Mouse (Mus musculus) mature B cell (primary cell): ENCODE data around the gene Myh9.

Experiments
- in situ Hi-C: fragments of 300-500 bp; cut with MboI; formaldehyde crosslinking; loops from 2 replicates; pipeline ENCODE4 v1.14.3; 2019

The Myh9 gene

DNA sequence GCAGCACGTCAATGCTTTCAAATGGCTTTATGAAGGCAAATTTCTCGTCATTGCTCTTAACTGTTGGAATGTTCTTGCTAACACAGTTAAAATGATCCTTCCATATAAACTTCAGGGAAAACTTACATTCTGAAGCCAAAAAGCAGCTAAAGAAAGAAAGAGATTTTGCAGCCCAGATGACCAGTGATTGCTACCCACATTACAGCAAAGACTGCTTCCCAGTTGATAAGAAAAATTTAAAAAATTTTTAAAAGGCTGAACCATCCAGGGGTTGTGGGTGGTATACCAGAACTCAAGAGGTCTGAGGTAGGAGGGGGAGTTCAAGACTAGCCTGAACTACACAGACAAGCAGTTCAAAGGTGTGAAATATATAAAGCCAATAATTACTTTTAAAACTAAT lies 1.1 kb upstream of the Myh9 start:
- in situ Hi-C loops: no loop called here

DNA sequence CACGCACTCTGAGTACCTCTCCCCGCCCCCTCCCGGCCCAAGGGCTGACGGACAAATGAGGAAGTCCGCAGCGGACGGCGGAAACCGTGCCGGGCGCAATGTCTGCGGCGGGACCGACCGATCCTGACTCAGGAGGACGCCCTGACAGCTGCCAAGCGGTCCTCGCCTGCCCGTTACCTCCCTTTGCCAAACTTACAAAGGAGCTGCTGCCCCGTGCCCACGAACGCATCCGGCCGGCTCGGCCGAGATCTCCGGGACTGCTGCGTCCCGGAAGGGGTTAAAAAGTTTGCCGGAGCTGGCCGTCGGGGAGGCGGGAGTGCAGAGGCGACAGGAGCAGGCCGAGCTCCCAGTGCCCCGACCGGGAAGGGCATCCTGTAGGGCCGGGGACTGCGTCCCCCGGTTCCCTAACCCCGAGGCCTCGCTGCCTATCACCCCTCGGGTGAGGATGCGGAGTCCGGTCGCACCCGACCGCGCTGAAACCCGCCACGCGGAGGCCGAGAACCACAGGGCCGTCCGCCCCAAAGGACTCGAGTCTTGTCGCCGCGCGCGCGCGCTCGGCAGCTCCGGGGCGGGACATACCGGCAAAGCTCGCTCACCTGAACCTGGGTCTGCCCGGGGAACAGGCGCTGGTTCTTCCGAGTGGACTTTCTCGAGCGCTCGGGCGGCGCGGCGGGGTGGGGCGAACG lies 471 bp downstream of the Myh9 start:
- in situ Hi-C loops: no loop called here

DNA sequence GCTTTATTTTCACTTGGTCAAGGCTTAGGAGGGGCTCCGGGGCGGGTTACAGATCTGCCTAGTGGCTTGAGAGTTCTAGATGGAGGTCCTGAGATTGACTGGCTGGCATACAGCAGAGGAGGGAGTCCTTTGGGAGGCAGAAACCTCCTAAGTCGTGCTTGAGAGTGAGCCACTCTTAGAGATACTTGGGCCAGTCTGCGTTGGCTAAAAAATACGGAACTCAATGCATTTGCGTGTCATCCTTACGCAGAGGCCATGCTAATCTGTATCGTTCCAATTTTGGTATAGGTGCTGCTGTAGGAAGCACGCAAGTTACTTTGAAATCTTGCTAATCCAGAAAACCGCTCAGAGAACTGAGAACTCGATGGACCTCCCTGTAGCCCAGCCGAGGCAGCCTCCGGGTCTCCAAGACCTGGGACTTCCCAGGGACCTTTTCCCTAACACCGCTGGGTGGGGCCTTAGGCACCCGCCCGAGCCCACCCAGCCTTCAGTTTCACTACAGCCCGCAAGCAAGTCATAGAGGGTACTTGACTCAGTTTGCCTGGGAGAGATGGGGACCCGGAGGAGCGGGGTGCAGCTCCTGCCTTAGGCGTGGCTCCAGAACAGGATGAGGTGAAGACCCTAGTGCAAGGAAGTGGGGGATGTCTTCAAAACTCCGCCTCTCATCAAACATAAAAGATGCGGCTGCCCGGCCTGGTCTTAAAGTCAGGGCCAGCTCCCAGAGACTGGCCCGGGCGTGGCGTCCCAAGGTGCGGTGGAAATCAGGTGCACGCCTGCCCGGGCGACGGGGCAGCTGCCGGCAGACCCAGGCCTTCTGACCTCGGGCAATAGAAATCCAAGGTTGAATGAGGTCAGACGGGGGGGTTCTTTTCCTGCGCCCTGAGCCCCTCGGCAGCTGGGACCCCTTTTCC lies 1.3 kb downstream of the Myh9 start:
- in situ Hi-C loops: no loop called here

DNA sequence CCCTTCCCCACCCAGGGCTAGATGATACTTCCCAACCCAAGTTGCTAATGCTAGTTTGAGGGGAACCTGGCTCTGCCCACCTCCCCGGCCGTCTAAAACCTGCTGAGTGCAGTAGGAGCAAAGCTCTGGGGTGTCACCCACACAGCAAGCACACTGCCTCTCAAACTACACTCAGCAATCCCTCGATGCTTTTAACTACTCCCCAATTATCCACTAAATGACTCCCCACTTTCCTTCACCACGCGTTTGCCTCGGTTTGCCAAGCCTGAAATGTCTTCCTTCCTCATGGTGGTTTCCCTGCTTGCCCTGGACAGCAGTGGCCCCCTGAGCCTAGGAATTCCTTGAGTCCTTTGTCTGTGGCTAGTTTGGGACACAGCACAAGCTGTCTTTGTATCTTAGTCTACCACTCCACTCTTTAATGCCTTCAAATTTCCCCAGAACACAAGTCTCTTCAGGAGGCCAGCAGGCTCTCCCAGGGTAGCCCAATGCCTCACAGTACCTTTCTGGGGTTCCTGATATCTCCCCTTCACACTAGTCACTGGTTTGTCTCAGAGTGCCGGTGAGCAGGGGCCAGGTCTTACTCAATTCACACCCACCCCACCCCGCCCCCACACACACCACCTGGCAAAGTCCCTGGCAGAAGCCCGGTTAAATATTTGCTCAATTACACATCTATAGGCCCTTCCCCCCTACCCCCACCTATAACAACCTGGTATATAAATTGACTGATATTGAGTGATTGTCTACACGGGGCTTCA lies 2.3 kb downstream of the Myh9 start:
- in situ Hi-C loops: no loop called here

DNA sequence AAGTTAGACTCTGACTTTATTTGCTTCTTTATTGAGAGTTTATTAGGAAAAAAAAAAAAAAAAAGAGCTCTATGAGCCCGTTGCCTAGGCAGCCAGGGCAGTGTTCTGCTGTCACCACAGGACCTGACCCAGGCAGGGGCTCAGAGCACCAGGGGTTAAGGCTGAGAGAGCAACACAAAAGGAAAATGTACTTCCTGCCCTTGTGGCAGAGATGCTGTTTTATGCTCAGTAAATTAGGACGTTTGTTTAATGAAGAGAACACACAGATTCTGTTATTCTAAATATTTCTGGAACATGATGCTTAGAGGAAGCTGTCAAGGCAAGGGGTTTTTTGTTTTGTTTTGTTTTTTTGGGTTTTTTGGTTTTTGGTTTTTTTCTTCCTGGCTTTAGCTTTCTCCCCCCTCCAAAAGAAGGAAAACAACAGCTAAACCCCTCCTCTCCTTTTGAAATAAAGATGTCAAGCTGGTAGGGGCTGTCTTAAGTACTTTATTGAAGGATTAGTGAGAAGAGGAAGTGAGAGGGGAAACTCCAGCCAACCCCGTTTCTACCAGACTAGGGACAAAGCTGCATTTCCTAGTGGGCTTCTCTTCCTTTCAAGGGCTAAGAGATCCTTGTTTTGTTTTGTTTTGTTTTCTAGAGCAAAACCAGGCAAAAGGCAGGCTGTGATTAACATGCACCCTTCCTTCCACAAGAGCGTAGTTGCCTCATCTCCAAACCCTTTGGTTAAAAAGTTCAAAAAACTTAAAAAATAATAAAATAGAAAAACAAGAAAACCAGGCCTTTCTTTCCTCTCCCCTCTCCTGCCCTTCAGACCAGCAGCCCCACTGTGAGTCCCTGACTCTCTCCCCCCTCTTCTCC lies 3.2 kb downstream of the Myh9 start:
- in situ Hi-C loops: no loop called here

GRCm38 (mm10) chr15:77837444-77838117 lies 4.4 kb downstream of the Myh9 start:
- in situ Hi-C loops: no loop called here

- in situ Hi-C loops: no loop called here
Measured at GRCm38 (mm10) chr15:77836692-77837443, 5.1 kb downstream of the Myh9 start.

DNA sequence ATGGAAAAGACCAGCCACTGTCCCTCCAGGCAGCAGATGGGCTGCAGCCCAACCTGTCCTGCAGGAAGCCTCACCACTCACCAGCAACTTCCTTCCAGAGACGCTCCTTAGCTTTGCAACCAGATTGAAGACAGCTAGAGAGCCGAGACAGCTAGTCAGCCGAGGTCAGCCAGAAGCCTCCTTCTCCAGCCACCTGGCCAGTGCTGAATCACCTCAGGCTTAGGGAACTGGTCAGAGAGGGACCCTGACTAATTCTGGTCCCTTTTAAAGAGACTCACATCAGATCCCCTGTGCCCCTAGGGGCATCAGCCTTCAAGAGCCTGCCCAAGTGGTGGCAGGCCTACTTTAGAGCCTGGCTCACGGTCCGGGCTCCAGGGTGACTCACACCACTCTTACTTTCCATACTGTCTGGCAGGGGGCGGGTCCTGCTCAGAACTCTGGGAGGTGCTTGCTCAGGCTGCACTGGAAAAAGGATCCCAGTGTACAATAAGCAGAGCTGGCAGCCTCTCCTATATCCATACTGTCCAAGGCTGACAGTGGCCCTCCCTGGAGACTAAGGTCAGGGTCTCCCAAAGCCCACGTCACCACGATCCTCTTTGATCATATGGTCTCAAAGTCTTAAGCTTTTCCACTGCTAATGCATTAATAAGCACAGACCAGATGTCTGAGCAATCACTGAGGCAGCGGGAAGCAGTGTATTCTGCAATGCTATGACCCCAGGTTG lies 5.9 kb downstream of the Myh9 start:
- in situ Hi-C loops: no loop called here

DNA sequence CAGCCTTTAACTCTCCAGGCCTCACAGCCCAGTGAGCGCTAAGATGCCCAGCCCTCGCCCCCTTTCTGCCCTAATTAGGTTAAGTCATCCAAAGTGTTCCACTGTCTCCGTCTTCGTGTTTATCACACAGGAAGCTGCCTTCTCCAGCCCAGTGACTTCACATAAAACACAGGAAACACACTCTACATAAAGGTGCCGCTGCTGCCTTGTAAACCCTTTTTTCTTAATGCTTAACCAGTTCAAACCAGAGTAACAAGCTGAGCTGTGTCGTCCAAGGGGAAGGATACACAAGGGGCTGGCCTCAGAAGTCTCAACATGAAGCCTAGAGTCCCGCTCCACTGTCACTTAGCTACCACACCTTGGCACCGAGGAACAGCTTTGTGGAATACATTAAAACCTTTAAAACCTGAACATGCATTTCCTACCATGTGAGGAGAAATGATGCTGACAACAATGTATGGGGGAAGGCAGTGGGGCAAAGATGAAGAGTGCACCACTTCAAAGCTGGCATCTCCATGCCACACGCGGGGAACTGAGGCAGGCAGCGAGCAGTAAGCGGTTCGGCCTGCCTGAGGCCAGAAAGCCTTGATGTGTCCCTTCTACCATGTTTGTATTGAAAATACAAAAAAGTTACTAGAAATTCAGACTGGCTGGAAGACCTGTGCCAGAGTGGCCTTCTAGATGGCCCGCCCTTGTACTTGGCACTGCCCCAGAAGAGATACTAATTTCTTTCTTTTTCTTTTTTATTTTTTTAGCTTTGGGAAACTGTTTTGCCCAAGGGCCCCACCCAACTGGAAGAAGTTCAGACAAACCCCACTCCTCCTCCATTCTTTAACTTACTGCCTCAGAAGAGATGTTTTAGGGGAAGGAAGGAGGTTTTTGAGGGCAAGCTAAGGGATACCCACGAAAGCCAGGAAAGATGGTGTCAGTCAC lies 7.4 kb downstream of the Myh9 start:
- in situ Hi-C loops: no loop called here

- in situ Hi-C loops: no loop called here
Measured at GRCm38 (mm10) chr15:77833731-77834130, 8.2 kb downstream of the Myh9 start.

DNA sequence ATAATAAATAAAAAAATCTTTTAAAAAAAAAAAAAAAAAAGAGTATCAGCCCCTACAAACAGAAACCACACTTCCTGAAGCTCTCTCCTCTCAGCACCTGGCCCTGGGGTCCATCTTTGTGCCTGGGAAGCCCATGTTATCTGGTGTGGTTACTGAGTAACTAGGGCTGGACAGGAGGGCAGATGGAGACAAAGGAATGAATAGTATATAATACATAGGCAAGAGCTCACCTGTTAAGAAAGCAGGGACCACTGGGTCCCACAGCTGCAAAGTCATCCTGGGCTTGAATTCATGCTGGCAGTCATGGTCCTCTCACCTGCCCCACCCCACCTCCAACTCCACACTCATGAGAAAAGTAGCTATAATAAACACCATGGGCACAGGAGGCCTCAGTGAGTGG lies 8.9 kb downstream of the Myh9 start:
- in situ Hi-C loops: no loop called here

DNA sequence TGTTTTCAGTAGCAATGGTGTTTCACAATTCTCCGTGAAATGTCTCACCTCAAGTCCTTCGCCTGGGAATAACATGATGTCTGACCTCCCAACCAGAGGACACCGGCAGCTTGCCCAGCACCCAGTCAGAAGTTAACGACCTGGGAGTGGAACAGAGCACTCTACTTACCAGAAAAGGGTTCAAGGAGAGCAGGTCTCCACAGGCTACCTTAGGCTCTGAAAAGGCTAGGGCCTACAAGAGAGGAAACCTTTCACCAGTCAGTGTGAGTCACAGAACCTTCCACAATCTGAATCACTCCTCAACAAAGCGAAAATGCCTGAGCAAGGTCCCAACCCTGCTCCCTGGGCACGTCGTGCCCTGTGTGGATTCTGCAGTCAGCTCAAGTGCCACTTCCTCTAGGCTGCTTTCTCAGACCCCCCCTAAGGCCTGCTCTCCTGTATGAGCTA lies 9.5 kb downstream of the Myh9 start:
- in situ Hi-C loops: no loop called here

DNA sequence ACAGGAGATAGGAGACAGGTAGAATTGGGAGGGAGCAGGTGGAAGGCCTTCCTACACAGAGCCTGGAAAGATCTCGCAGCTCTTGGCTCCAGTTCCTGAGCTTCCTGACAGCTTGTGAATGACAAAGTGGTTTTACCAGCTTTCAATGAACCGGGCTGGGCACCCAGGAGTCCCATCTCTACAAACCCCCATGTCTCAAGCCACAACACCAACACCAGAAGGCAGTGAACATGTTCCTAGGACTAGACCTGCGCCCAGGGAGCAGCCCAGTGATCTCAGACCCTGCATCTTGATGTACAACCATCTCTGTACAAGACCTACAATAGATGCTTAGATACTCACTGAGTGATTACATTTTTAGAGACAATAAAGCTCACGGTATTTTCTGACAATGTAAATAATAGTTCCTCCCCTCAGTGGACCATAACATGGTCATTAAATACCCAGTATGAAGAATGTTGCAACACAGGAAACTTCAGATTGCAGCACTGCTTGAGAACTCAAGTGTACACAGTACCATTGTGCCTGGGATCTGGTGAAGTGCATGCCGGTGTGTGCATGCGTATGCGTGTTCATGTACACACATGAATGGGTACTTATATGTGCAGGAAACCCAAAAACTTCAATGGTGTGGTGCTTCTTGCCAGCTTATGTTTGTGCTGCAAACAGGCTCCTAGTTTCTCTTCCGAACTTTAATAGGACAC lies 10.1 kb downstream of the Myh9 start:
- in situ Hi-C loops: no loop called here

DNA sequence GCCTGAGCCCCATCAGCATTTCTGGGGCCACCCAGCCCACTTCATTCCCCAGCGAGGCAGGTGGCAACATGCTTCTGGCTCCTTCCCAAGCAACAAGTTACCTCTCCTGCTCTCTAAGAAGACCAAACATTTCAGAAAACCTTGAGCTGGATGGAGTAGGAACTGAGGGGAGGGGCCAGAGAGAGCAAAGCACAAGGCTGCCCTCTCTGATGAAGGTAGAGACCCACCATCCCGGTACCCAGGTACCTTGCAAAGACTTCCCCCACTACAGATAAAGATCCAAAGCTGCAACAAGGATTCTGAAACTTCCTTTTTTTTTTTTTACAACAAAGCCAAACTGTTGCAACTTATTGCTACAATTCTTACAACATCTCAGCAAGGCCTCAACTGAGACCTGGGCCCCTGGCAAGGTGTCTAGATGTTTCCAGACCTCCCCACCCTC lies 10.8 kb downstream of the Myh9 start:
- in situ Hi-C loops: no loop called here

- in situ Hi-C loops: no loop called here
Measured at GRCm38 (mm10) chr15:77830481-77831137, 11.4 kb downstream of the Myh9 start.

DNA sequence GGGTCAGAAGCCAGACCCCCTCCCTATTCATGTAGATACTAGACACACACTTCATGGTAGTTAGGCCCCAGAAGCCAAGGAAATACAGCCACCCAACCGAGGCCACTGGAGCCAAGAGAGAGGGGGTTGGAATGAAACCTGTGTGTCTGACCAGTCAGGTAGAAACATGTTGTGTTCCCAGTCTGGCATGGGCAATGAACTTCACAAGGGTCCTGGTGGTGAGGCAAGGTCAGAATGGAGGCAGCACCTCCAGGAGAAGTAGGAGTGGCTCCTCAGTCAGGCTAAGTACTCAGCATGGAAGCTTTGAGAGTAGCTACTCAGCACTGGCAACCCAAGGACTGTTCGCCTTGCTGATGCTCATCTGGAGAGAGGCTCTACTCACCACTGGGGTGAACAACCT lies 12.4 kb downstream of the Myh9 start:
- in situ Hi-C loops: no loop called here

- in situ Hi-C loops: no loop called here
Measured at GRCm38 (mm10) chr15:77828910-77829309, 13.1 kb downstream of the Myh9 start.
